Mouse (Mus musculus) lung, embryonic 16.5 days (tissue): ENCODE results near the gene Gm4707. TPM values are rescaled to one million over a fixed set of nuclear protein-coding genes. Genes with fewer than 3 reads are reported as not detected.

Experiments used
- polyA plus RNA-seq: library from polyadenylated mRNA; unstranded; fragments of >200 nt; fragmentation: Nextera tagmentation; extraction: Ambion mirVana; gene quantifications from 2 replicates; pipeline ENCODE4 v1.2.1, GENCODE M21; 2015

The Gm4707 gene
- polyA plus RNA-seq, 1 experiment from 2014 or later, result 3.0 TPM

Other genes with a start within 250 kb of the Gm4707 start
- 5.2 and 7.0 TPM in 2 replicates for gene Emilin2, start 147.9 kb downstream of the Gm4707 start, polyA plus RNA-seq
- 56.1 and 58.6 TPM in 2 replicates for gene Smchd1, start 15.4 kb upstream of the Gm4707 start, polyA plus RNA-seq
- gene Ndc80, start 66.9 kb upstream of the Gm4707 start, polyA plus RNA-seq, result 55.1 and 59.5 TPM in 2 replicates
- gene Spdya, start 92.1 kb upstream of the Gm4707 start, polyA plus RNA-seq, result 0.82 and 0.89 TPM in 2 replicates
- 55.5 and 59.5 TPM in 2 replicates for gene Wdr43, start 156.0 kb upstream of the Gm4707 start, polyA plus RNA-seq
- 3.4 and 4.1 TPM in 2 replicates for gene Togaram2, start 213.3 kb upstream of the Gm4707 start, polyA plus RNA-seq